Mouse (Mus musculus) C2C12 (cell line): ENCODE results near the gene Gm27021. TPM values are rescaled to one million over a fixed set of nuclear protein-coding genes. Genes with fewer than 3 reads are reported as not detected.
A peak's percentile ranks its signal among the peaks of the same experiment; 100 is the strongest.

Experiments used
- H3K27me3 ChIP-seq: one replicate; pipeline ENCODE4 v1.6.1; 2011; ENCODE audit not compliant: control insufficient read depth, insufficient read depth, insufficient read length
- H3K36me3 ChIP-seq: one replicate; pipeline ENCODE4 v1.6.1; 2011; ENCODE audit not compliant: control insufficient read depth, insufficient read depth
- H3K4me3 ChIP-seq: one replicate; pipeline ENCODE4 v1.5.1; 2011; ENCODE audit warnings: mild to moderate bottlenecking, control low read depth; ENCODE audit not compliant: poor library complexity, insufficient read depth, severe bottlenecking
- H3K79me2 ChIP-seq: one replicate; pipeline ENCODE4 v1.6.1; 2011; ENCODE audit not compliant: control insufficient read depth, insufficient read depth
- H3K79me3 ChIP-seq: one replicate; pipeline ENCODE4 v1.6.1; 2011; ENCODE audit warnings: low read depth, control low read depth
- H3ac ChIP-seq: one replicate; pipeline ENCODE3; 2011; ENCODE audit warnings: low read depth; ENCODE audit not compliant: control insufficient read depth, insufficient read length
- CEBPB ChIP-seq: IDR thresholded peaks from one replicate; pipeline ENCODE4 v1.6.1; 2011; ENCODE audit warnings: low read depth, mild to moderate bottlenecking, control low read depth, moderate library complexity
- CTCF ChIP-seq: IDR thresholded peaks from one replicate; pipeline ENCODE4 v1.5.1; 2011; ENCODE audit not compliant: control insufficient read depth, insufficient read depth, insufficient read length
- FOSL1 ChIP-seq: IDR thresholded peaks from one replicate; pipeline ENCODE4 v1.8.0; 2011; ENCODE audit warnings: mild to moderate bottlenecking, low read length; ENCODE audit not compliant: poor library complexity, insufficient read depth, severe bottlenecking
- MAX ChIP-seq: IDR thresholded peaks from one replicate; pipeline ENCODE4 v1.6.1; 2011; ENCODE audit warnings: mild to moderate bottlenecking, control low read depth
- MYOD1 ChIP-seq: IDR thresholded peaks from one replicate; pipeline ENCODE4 v1.6.1; 2011; ENCODE audit warnings: low read depth; ENCODE audit not compliant: control insufficient read depth, insufficient read length
- MYOG ChIP-seq: IDR thresholded peaks from one replicate; pipeline ENCODE4 v1.6.1; 2011; ENCODE audit not compliant: control insufficient read depth, insufficient read length; ENCODE audit errors: extremely low read depth
- USF1 ChIP-seq: IDR thresholded peaks from one replicate; pipeline ENCODE4 v1.6.1; 2011; ENCODE audit warnings: low read depth, mild to moderate bottlenecking, control low read depth, moderate library complexity
- long read RNA-seq, 2 experiments: library from polyadenylated mRNA; unstranded; transcript quantifications; one replicate each; pipeline ENCODE4 v2.0.0; 2019 to 2020
- polyA plus RNA-seq: library from polyadenylated mRNA; unstranded; fragments of >200 nt; fragmentation: generic; extraction: Trizol; gene quantifications from one replicate; pipeline ENCODE4 v1.2.1, GENCODE M21; 2012; ENCODE audit warnings: missing spikeins

Gene Gm27021
- polyA plus RNA-seq = 2.3 TPM
- long read RNA-seq, experiment 1, partial matches to known transcripts = 1 of 2 reads
- long read RNA-seq, experiment 1, other reads (novel, unspliced or antisense) = 0 of 2 reads
- long read RNA-seq, experiment 2 = 0 reads

- Histone ChIP-seq H3K4me3 (peak within 1 kb of the TSS; percentile 89), H3K27me3 (no peaks in the 10 kb centered on the region), H3K79me3 (peaks cover 72% of the 10 kb centered on the region), H3K36me3 (peaks cover 54% of the 10 kb centered on the region), H3ac (peak within 1 kb of the TSS; percentile 86), H3K79me2 (peaks cover 98% of the 10 kb centered on the region)
- TF ChIP-seq MYOG = no peak
- TF ChIP-seq CTCF = peak; percentile 4
- TF ChIP-seq MAX = peak; percentile 79
Measured at GRCm38 (mm10) chr8:120667561-120668373, at the start of gene Gm27021, which contains the start of gene Cox4i1. Gene Gm27021, minus strand, starts transcription at chr8:120668079. Gene Cox4i1, plus strand, starts transcription at chr8:120668222.

- Histone ChIP-seq H3K36me3 (no peaks in the 10 kb centered on the region), H3K79me3 (no peaks in the 10 kb centered on the region), H3K27me3 (peaks cover 51% of the 10 kb centered on the region), H3ac (no peak overlapping the region), H3K79me2 (no peaks in the 10 kb centered on the region), H3K4me3 (no peak overlapping the region)
- TF ChIP-seq CTCF (no peak), MAX (no peak), USF1 (no peak), MYOD1 (no peak), FOSL1 (no peak), MYOG (no peak), CEBPB (no peak)
Measured at GRCm38 (mm10) chr8:120715996-120716680, 48.3 kb upstream of the Gm27021 start.

- Histone ChIP-seq H3K79me3 (no peaks in the 10 kb centered on the region), H3K36me3 (no peaks in the 10 kb centered on the region), H3ac (no peak overlapping the region), H3K79me2 (no peaks in the 10 kb centered on the region), H3K27me3 (peaks cover 52% of the 10 kb centered on the region), H3K4me3 (no peak overlapping the region)
- TF ChIP-seq MYOD1 (no peak), MAX (no peak), MYOG (no peak), FOSL1 (no peak)
Measured at GRCm38 (mm10) chr8:120715200-120715599, 47.3 kb upstream of the Gm27021 start.

GRCm38 (mm10) chr8:120709176-120709575, 41.3 kb upstream of the Gm27021 start:
- no peaks in the 10 kb centered on the region for H3K79me2 ChIP-seq
- no peaks in the 10 kb centered on the region for H3K79me3 ChIP-seq
- no peaks in the 10 kb centered on the region for H3K36me3 ChIP-seq
- no peak overlapping the region for H3ac ChIP-seq
- no peak overlapping the region for H3K4me3 ChIP-seq
- no peak for TF ChIP-seq MYOD1
- TF ChIP-seq USF1 = no peak
- TF ChIP-seq MAX = no peak
- no peak for TF ChIP-seq CTCF
- no peak for TF ChIP-seq FOSL1
- TF ChIP-seq CEBPB = no peak
- no peak for TF ChIP-seq MYOG
- H3K27me3 ChIP-seq = peaks cover 54% of the 10 kb centered on the region

GRCm38 (mm10) chr8:120706193-120706592, 38.3 kb upstream of the Gm27021 start:
- TF ChIP-seq MYOD1 (no peak), MYOG (no peak), USF1 (no peak), CTCF (no peak), MAX (no peak), CEBPB (no peak), FOSL1 (no peak)
- Histone ChIP-seq H3K27me3 (peaks cover 74% of the 10 kb centered on the region), H3K4me3 (no peak overlapping the region)

GRCm38 (mm10) chr8:120705163-120705562, 37.3 kb upstream of the Gm27021 start:
- no peaks in the 10 kb centered on the region for H3K79me2 ChIP-seq
- no peak overlapping the region for H3ac ChIP-seq
- TF ChIP-seq CEBPB = no peak
- no peak for TF ChIP-seq USF1
- no peak for TF ChIP-seq MYOD1
- TF ChIP-seq CTCF = no peak
- TF ChIP-seq FOSL1 = no peak
- no peak for TF ChIP-seq MYOG
- no peak for TF ChIP-seq MAX
- no peak overlapping the region for H3K4me3 ChIP-seq
- no peaks in the 10 kb centered on the region for H3K36me3 ChIP-seq
- H3K27me3 ChIP-seq = peaks cover 71% of the 10 kb centered on the region
- H3K79me3 ChIP-seq = no peaks in the 10 kb centered on the region

More at GRCm38 (mm10) chr8:120706193-120706592, 38.3 kb upstream of the Gm27021 start:
- Histone ChIP-seq H3K36me3 (no peaks in the 10 kb centered on the region), H3ac (no peak overlapping the region), H3K79me2 (no peaks in the 10 kb centered on the region), H3K79me3 (no peaks in the 10 kb centered on the region)
